Mouse (Mus musculus) cerebellum, adult 8-10 months (tissue): Measurements from ENCODE around the gene Fgf10.

ENCODE experiments used
- DNase-seq: peaks from one replicate; pipeline ENCODE4 v3.0.0; 2022

Fgf10 gene

DNA sequence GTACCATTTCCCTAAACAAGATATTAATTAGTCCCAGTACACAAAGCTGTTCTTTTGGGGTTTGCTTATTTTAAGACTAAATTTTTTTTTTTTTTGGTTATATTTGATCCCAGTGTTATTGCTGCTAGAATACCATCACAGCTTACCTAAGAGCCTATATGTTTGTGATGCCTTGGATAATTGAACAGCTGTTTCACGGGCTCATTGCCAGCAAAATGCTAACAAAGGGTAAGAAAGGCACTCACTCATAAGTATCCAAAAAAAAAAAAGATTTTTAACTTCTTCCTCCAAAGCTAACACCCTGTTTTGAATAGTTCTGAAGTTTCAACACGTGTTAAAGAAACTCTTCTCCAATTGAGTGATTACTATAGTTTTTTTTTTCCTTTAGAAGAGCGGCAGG lies 48.8 kb downstream of the Fgf10 start:
- DNase-seq = no peak

DNA sequence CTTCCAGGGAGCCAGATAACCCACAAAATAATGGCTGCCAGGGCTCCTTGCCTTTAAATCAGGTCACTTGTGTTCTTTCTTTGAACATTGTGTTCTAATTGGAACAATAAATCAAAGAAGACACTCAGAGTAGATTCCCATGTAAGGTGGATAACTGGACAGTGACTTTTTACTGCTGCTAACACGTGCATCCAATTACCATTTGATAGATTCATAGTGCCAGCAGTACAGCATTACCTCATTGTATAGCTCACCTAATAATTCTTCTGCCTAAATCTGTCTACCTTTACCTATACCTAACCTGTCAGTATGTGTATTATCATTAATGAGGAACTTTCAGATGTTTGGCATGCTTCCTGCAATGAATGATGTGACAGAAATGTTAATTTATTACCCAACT lies 52.1 kb downstream of the Fgf10 start:
- no peak for DNase-seq

DNA sequence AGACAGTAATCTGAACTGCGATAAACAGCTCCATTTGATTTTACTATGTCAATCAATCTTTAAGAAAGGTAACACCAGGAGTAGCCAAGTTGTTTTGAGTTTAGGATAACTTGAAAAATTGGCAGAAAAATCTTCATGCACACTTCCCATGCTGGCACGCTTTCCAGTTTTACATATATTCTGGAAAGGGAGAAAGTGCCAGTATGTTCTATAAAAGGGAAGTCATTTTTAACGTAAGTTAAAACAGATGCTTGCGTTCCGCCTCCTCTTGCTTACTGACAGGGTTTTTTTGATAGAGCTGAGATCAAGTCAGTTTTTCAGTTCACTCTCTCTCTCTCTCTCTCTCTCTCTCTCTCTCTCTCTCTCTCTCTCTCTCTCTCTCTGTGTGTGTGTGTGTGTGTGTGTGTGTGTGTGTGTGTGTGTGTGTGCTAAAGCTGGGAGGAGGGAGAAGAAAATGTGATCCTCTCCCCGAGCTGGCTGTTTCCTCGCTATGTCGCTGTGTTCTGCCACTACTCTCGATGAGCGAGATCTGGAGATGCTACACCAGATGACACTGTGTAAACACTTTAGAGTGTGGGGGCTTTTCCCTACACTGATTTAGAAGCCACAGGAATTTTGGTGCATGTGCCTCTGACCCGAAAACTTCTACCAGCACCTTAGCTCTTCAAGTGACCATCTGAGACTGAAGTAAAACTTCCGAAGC lies 62.4 kb downstream of the Fgf10 start:
- no peak for DNase-seq

DNA sequence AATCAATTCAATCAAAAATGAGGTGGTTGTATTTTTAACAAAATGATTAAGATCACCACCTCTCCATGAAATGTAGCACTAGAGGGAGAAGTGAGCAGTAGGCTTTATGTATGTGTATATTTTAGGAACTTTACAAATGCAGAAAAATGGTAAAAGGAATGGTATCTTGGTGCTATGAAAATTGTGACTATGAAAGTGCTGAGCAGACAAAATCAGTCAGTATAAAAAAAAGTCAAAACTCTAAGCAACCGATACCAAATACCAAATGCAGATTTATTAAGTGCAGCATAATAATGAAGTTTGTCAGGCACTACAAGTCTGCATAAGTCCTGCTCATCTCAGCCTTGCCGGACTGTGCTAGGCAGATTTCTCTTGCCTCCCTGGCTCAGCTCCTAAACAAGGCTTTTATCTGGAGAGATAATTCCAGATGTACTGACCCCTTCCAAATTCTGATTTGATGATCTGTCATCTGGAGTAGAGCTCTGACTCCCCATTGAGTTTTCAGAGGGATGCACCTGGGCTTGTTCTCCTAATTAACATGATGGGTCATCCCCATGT lies 70.3 kb downstream of the Fgf10 start:
- DNase-seq = no peak

DNA sequence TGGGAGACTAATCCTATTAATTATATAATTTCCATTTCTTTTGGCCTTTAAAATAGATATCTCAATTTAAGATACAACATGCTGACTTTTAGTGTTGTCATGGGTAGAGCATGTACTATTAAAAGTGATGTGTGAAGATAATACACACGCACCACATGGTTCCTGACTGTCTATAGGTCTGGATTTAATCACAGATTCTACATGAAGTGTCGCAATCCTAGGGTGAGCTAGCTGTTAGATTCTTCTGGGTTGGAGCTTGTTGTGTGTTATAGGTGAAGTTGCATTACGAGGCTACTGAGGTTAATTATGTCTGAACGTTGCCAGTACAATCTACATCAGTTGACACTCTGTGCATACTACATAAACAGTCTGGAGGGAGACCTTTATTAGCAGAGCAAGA lies 73.2 kb downstream of the Fgf10 start:
- no peak for DNase-seq

DNA sequence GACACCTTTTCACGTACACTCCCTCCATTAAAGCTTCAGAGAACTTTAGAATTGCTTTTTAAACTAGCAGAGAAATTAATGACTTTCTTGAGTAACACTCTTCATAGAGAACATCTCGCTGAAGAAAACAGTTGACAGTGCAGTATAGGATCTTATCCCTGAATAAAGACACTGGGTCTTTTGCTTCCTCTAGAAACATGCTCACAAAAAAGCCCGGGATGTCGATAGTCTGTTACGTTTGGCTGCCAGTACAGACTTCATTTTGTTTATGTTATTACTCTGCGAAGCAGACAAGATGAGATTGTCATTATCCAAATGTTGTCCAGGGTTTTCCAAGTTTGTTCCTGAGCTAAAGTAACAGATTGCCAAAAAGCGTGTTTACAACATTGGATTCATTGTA lies 75.2 kb downstream of the Fgf10 start:
- no peak for DNase-seq

DNA sequence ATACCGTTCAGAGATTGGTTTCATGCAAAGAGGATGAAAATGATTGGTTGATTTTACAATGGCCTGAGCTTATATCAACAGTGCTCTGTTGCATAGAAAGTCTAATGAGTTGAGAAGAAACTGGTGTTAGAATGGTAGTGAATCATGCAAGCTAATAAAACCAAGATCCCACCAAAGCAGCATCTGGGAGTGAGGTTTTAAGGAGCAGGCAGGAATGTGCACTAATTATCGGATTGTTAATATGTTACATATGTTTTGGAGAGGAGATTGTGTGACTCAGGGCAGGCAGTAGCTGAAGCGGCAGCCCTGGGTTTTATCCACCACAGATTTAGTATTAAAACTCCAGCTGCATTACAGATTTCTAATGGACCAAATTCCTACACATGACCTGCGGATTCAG lies 76.8 kb downstream of the Fgf10 start:
- no peak for DNase-seq

DNA sequence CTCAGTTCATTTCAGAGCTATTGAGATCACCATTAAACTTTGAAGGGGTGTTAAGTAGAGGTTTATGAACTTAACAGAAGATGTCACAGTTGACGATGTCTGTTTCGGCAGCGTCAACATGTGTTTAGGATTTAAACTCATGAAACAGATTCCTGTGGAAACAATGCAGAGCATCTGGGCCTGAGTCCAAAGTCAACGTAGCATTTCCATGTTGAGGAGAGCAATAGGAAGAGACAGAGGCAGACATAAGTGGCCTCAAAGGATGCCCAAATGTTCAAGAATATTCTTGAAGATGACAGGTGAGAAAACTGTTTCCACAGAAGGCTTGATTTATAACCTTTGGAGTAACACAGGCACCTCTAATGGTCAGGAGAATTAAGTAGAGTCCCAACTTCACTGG lies 84.4 kb downstream of the Fgf10 start:
- no peak for DNase-seq

DNA sequence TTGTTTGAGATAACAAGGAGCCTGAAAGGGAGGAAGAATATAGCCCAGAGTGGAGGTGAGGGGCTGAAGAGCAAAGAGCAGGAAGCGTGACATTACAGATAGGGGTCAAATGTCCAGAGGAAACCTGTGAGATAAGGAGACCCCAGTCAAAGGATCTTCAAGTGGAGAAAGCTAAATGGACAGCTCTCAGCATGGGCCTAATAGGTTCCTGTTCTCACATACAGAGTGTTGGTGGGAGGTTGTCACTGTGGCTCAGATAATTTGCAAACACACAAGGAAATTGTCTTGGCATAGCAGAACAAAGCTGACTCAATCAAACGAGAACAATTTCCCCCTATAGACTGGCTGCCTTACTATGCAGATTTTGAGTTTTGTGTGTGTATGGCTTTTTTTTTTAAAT lies 89.4 kb downstream of the Fgf10 start:
- DNase-seq = no peak

DNA sequence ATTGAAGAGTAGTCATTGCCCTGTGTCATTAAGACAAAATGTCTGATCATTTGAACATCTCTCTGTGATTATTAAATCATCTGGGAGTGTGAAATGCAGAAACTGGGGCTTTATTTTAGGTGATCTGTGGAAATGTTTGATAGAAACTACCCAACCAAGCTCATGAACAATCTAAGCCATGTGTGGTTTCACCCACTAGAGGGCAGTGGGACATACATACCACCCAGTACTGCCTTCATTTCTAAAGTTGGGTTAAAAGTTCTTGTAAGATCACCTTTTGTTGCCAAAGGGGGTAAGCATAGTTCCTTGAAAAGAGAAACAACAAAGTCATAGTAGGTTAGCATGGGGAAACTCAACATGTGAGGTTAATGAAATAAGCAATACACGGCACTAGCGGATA lies 93.4 kb downstream of the Fgf10 start:
- no peak for DNase-seq

DNA sequence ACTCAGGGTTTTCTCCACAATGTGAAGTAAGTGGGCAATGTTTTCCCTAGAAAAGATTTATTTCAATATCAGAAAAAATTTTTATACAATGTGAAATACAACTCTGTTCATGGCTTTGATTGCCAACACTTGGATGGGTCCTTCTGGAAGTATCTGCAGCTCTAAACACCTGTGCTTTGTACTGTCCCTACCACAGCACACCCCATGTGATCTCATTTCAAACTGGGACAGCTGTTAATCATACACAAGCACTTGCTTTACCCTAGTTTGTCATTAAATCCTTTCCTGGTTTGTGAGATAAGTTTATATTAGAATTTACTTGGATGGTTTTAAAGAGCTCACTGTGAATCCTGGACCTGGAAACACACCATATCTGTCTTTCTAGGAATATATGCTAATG lies 102.6 kb downstream of the Fgf10 start:
- DNase-seq = no peak

DNA sequence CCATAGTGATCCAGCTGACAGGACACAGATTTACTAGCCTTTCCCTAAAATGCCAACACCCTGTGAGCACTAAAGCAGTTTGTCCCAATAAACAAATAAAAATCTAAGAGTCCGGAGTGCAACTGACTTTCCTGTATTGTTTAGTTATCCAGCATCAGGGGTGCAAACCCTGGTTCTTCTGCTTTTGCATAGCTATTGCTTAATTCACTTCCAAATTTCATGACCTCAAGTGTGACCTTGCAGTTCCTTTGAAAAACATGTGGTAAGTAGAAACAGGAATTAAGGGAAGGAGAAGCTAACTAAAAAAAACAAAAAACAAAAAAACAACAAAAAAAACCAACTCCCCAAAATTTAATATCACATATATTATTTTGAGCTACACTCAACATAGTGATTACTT lies 105.6 kb downstream of the Fgf10 start:
- DNase-seq = no peak

DNA sequence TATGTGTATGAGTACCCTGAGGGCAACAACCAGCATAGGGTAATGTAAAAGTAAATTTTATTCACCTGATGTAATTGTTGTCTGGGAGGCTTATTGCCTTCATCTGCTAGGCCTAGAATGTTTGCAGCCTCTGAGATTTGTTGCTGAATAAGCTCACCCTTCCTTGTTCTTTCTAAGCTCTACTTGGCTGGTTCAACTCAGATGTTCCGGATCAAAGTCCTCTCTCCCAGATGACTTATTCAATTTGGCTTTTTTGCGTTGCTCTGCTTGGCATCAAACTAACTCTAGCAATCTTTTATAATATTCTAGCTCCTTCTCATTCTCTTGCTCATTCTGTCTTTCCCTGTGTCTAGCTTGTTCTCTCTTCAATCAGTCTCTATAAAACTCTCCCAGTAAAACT lies 109.6 kb downstream of the Fgf10 start:
- DNase-seq = no peak

DNA sequence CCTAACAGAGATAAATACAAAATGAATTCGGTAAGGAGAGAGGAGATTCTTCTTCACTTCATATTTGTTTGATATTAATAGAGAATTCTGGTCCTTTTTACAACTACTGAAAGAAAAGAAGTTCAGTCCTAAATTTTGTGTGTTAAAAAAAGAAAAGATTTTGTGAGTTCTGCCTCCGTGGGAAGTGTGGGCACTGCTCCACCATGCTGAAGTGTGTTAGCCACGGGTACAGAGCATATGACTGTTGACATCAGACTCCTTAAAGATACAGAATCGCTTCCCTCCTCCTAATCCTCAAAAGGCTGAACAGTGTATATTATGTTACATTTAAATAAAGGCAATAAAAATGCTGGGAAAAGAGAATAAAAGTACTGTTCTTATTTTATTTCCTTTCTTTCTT lies 122.2 kb downstream of the Fgf10 start:
- no peak for DNase-seq

DNA sequence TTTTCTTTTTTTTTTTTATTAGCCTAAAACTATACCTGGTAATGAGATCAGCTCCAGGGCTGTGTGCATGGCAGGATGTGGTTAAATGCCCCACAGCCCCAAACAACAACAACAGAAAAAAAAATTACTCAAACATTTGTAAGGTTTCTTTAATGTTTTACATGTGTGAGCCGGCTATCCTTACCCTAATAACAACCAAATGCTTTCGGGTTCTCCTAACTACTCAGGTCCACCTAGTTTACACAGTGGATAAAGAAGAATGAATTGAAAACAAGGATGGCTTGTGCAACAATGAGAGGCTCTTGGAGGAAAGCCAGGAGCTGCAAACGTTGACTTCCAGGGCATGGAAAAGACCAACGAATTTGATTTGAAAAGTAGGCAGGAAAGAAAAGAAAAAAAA lies 122.6 kb downstream of the Fgf10 start:
- no peak for DNase-seq

DNA sequence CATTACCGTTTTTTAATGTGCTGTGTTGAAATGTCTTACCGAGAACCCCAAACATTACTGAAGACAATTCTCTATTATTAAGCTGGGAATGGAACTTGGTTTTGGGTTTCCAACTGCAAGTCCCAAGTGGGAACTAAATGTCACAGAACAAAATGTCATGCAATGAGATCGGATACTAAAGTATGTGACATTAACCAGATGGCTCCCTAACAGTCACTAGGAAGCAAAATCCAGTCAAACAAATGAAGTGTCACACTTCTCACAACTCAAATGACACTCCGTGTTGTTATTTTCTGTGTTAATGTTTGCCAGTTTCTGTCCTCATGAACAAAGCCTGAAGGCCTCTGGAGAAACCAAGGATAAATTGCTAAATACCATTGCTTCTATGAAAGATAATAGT lies 130.6 kb downstream of the Fgf10 start:
- no peak for DNase-seq

DNA sequence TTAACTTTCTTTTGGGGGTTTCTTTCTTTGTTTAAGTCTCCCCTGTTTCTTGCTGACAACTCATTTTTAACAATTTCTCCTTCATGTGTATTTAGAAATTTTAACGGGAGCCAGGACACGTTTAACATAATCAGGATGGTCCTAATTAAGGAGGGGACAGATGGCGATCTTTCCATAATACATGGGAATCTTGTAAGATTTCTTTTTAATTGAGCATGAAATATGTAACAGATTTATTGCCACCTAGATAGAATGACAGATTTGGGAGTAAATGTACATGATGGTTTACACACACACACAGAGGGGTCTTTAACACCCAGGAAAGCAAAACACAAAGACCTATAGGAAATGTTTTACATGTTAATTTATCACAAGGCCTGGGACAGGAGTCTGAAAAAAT lies 137.1 kb downstream of the Fgf10 start:
- no peak for DNase-seq

DNA sequence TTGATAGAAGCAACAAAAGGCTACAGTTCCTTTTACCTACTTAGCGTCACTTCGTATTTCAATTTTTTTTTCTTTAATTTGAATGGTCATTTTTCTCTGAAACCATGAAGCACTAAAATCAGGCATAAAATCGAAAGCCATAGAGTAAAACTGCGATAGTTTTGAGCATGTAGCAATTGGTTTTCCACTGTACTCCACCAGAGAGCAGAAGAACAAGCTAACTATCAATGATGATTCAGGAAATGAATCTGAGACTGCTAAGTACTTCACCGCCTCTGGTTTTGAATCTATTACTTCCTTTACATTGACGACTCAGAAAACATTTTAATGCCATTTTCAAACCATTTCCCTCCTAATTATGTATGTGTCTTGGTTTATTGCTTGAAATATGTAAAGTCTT lies 150.2 kb downstream of the Fgf10 start:
- DNase-seq = no peak

DNA sequence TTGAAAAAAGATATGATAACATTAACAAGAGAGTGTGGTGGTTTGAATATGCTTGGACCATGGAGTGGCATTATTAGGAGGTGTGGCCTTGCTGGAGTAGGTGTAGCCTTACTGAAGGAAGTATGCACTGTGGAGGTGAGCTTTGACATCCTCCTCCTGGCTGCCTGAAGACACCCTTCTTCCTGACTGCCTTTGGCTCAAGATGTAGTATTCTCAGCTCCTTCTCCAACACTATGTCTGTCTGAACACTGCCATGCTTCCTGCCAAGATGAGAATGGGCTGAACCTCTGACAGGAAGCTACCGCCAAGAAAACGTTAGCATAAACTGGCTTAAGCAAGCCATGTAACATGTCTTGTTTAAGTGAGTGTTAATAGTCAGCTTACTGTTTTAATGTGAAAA lies 153.5 kb downstream of the Fgf10 start:
- DNase-seq = no peak

DNA sequence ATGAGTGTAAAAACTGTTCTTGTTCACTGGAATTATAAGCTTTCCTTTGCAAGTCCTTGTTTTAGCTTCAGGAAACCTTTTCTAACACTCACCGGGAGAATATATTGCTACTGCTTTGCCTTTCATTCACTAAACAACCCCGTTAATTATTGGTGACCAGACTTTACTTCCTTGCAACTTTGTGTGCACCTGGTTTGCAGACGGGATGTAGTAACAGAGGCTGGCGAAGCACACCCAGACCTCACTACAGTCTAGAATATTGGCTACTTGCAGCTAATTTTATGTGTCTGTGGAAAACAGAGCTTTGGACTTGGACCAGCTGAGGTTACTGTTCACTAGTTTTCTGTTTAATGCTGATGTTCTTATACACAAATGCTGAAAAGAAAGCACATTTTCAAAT lies 155.5 kb downstream of the Fgf10 start:
- DNase-seq = no peak

DNA sequence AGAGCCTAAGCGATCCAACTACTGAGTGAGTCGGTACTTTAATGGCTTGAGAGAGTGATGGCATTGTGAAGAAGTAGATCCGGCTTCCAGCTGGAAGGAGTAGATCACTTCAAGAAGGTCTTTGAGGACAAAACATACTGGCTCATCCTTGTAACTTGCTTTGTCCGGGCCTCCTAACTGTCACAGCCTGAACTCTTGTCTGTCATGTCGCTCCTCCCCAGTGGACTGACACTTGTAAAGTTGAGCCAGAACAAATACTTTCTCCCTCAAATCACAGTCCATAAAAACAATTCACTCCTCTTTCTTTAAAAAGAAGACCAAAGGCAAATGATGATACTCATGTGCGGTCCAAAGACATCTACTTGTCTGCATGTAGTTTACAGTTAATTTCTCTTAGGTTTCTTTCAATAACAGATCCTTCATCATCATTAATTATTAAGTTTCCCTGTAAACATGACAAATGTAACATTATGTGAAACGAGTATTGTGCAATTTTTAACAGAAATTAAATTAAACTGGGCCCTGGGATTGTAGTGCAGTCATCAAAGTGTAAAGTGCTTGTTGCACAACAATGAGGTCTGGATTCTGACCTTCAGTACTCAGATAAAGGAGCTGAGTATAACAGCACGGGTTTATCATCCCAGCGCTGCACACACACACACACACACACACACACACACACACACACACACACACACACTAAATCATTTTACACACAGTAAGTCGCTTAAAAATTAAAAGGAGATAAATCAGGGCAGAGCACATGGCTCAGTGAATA lies 159.2 kb downstream of the Fgf10 start:
- no peak for DNase-seq

DNA sequence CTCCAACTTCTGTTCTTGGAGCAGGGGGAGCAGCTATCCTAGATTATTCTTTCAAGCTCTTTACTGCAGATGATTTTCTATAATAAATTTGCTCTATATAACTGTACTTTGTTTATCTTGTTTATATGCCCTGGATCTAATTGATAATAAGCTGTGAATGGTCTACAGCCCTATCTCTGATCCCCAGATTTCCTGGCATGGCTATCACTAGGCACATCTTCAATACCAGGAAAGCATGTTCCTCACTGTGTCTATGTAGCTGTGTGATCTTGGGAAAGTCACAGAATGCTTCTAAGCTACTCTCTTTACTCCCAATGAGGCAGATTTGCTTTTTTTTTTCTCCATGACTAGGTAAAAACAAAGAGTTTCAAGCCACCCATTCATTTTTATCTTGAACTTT lies 164.4 kb downstream of the Fgf10 start:
- DNase-seq = no peak

DNA sequence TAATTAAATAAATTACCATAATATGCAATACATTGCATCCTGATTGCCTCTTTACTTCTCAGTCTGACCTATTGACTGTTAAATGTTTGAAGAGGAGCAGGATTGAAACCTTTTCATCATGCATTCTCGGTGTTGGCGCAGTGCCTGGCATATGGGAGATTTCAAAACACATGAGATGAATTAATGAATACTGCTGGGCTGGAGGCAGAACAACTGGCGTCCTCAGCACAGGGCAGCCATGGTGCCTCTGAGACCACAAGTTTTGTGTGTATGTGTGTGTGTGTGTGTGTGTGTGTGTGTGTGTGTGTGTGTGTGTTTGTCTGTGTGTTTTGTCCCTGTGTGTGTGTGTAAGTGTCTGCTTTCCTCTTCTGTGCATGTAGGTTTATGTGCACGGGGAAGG lies 165.5 kb downstream of the Fgf10 start:
- DNase-seq = no peak
